Mouse (Mus musculus) olfactory bulb, adult 2 months (tissue): ENCODE results near the gene Chit1.

Source experiments
- CTCF ChIP-seq: fragments of 200-500 bp; IDR thresholded peaks from 2 replicates; pipeline ENCODE4 v1.5.1; 2012; ENCODE audit warnings: low read depth, mild to moderate bottlenecking, low read length, moderate library complexity; ENCODE audit not compliant: insufficient read depth
- POLR2A ChIP-seq: fragments of 200-500 bp; IDR thresholded peaks from 2 replicates; pipeline ENCODE4 v1.6.1; 2012; ENCODE audit warnings: mild to moderate bottlenecking, low read depth, low read length, moderate library complexity; ENCODE audit not compliant: insufficient read depth

- TF ChIP-seq CTCF (no peak), POLR2A (no peak)
Measured at GRCm38 (mm10) chr1:134089074-134089473, 22.0 kb upstream of the Chit1 start.
